Mouse (Mus musculus) adrenal gland (tissue): Measurements from ENCODE around the gene Spsb2.
"Not testable (repeated sequence)": the region's sequence is repeated elsewhere in the genome, so short reads cannot be mapped to it uniquely, and the experiment has no call there.

Experiments used
- intact Hi-C: fragments of 180-260 bp; cut with DNase I; formaldehyde crosslinking; loops from one replicate; pipeline ENCODE4 v1.15.1; 2025

Spsb2 gene

DNA sequence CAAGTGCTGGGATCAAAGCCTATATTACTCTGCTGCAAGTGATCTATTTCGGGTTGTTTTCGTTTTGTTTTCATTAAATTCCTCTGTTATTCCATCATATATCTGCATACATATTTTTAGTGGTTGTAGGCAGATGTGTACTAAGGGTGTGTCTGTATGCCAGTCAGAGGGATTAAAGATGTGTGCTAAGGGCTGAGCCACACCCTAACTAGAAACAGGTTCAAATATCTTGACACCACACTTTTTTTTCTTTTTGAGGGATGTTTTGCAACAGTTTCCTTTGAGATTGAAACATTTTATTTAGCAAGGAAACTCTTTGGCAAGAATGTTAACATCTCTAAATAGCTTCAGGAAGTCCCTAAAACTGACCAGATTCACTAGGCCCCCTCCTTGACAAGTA is 12.3 kb upstream of the Spsb2 start:
- intact Hi-C loops, result no loop called here

- intact Hi-C loops, result not testable (repeated sequence)
These were observed 6.1 kb upstream of the Spsb2 start for GRCm38 (mm10) chr6:124802400-124802799.

GRCm38 (mm10) chr6:124803061-124803460 is 5.4 kb upstream of the Spsb2 start:
- intact Hi-C loops, result no loop called here

- intact Hi-C loops, result not testable (repeated sequence)
These were observed 4.8 kb upstream of the Spsb2 start for GRCm38 (mm10) chr6:124803691-124804090.

- intact Hi-C loops, result no loop called here
These were observed 4.1 kb upstream of the Spsb2 start for GRCm38 (mm10) chr6:124804341-124804740.

DNA sequence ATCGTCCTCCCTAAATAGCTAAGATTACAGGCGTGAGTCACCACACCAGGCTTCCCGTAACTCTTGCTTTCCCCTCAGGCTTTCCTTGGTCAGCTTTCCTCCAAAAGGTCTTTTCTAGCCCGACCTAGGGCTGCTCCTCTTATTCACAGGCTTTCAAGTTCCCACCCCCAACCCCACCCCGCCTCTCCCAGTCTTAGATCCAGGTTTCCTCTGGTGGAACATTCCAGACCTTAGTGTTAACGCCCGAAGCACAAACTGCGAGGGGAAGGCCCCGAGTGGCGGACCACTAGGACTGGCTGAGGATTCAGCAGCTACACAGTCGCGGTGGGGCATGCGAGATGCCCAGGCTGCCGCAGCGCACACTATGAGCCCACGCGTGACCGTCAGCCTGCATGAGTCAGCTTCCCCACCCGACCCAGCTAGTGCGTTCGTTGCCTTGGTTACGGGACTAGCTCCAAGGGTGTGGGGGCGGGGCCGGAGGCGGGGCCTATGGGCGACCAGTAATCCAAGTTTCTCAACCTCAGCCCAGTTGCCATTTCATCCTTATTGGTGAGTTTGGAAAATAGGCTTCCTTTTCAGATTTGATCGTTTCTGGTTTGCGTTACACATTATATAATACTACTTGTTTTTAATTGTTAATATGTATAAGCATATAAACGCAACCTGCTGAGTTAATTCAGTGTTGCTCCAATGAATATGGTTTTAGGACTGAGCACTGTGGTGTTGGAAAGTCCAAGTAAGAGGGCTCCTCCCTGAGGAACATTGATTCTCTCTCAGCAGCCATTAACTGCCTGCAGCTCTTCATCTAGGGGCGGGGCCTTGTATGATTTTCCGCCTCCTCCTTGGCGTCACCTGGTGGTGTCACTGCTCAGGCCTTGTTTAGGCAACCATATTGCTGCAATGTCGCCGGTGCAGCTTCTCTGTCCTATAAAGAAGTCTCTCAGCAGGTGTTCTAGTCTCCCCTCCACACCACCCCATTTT is 2.8 kb upstream of the Spsb2 start:
- intact Hi-C loops, result no loop called here

GRCm38 (mm10) chr6:124806446-124807140 is 1.9 kb upstream of the Spsb2 start:
- intact Hi-C loops, result no loop called here

- intact Hi-C loops, result no loop called here
These were observed 1.1 kb upstream of the Spsb2 start for GRCm38 (mm10) chr6:124807366-124807765.

DNA sequence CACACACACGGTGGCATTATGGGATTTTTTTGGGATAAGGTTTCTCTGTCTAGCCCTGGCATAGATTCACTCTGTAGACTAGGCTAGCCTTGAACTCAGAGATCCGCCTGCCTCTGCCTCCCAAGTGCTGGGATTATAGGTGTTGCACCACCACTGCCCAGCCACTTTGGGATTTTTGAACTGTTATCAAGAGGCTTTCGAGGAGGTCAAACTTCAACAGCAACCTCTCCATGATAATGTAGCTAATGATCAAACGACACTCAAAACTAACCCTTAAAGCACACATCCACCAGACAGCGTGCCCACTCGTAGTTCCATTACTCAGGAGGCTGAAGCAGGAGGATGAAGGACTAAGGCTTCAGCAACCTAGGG is 489 bp upstream of the Spsb2 start:
- intact Hi-C loops, result no loop called here

DNA sequence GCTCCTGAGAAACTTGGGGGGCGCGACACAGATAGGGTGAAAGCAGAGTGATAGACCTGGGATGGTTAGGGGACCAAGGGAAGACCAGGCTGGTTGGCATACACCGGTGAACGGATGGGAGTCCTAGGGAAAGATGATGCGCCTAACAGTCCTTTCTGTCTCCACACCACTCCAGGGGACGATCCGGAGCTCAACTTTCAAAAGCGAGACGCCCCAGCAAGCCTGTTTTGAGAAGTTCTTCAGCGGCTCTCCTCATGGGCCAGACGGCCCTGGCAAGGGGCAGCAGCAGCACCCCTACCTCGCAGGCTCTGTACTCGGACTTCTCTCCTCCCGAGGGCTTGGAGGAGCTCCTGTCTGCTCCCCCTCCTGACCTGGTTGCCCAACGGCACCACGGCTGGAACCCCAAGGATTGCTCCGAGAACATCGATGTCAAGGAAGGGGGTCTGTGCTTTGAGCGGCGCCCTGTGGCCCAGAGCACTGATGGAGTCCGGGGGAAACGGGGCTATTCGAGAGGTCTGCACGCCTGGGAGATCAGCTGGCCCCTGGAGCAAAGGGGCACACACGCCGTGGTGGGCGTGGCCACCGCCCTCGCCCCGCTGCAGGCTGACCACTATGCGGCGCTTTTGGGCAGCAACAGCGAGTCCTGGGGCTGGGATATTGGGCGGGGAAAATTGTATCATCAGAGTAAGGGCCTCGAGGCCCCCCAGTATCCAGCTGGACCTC is 752 bp downstream of the Spsb2 start:
- intact Hi-C loops, result no loop called here

DNA sequence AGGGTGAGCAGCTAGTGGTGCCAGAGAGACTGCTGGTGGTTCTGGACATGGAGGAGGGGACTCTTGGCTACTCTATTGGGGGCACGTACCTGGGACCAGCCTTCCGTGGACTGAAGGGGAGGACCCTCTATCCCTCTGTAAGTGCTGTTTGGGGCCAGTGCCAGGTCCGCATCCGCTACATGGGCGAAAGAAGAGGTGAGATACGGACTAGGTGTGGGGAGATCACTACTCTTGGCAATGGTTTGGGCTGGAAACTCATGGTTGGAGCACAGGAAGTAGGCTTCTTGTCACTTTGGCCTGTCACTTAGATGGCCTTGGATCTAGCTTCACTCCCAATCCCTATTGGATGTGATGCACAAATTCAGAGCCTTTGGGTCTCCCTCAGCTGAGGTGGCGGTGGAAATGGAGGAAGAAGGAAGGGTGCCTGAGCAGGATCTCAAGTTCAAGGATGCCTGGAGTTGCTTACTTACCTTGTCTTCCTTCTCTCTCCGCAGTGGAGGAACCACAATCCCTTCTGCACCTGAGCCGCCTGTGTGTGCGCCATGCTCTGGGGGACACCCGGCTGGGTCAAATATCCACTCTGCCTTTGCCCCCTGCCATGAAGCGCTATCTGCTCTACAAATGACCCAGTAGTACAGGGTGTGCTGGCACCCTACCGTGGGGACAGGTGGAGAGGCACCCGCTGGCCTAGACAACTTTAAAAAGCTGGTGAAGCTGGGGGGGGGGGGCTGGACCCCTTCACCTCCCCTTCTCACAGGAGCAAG is 1.5 kb downstream of the Spsb2 start:
- intact Hi-C loops, result no loop called here

DNA sequence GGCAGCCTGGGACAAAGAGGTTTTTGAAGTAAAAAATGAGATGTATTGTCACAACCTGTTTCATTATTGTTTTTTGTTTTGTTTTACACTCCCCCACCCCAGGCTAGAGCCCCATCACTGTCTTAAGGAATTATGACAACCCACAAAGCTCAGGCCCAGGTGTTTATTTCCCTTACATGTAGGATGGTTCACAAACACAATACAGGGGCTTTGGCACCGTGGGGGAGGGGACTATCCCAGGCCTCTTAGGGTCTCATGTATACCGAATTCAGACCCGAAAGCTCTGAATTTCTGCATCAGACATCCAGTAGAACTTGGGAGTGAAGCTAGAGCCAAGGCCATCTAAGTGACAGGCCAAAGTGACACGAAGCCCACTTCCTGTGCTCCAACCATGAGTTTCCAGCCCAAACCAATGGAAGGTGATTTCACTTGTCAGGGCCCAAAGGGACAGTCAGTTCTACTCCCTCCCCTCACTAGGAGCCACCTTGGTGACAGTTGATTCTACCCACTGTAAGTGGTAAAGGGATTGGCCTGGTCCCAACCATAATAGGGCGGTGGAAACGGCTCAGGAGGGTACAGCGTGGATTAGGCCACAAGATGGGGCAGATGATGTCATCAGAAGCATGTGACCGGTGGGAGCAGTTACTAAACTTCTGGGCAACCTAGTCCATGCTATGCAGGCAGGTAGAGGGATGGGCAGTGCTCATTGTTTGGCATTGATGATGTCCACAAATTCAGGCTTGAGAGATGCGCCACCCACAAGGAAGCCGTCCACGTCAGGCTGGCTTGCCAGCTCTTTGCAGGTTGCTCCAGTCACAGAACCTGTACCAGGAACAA is 2.3 kb downstream of the Spsb2 start:
- intact Hi-C loops, result not testable (repeated sequence)

GRCm38 (mm10) chr6:124811403-124811665 is 2.9 kb downstream of the Spsb2 start:
- intact Hi-C loops, result no loop called here

DNA sequence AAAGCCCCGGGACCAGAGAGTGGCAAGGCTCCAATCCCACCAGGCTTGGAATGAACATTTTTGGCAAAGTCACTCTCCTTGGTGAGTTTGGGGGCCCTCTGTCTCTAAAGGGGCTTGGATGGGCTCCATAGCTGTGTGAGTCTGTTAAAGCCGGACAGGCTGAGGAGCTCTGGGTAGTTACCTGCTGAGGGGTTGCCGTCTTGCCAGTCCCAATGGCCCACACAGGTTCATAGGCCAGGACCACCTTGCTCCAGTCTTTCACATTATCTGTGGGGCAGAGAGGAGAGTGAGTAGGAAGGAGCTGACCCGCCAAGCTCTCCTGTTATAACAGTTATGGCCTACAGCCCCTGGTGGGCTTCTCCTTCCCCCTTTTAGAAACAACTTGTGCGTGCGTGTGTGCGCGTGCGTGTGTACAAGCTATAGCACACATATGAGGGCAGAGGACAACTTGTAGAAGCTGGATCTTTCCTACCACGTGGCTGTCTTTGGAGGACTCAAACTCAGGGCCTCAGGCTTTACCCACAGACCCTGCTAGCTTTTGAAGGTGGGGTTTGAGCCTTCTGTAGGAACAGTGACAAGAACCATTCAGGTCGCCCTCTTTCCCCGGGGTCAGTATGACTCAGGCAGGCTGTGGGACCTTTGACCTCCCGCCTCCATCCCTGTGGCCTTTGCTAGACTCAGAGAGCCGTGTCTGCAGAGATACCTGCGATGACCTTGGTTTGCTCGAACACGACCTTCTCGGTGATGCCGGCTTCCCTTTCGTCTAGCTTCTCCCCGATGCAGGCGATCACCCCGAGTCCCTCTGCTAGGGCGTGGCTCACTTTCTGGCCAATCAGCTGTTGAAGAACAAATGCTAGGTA is 3.5 kb downstream of the Spsb2 start:
- intact Hi-C loops, result no loop called here

DNA sequence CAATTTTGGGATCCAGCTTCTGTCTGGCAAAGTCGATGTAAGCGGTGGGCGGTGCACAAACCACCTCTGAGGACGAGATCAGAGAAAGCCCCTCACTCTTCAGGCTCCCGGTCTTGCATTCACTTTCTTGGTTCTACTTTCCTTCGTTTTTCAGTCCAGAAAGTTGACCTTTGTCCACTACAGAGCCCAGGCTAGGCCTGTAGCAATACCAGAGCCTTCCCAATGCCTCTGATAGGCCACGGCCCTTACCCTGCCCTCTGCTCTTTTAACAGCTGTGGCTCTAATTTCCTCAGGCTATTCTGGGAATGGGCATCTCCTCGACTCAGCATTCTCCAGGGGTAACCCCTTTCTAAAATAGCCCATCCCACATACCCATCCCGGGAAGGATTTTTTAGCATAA is 4.4 kb downstream of the Spsb2 start:
- intact Hi-C loops, result no loop called here

GRCm38 (mm10) chr6:124813496-124813895 is 5.0 kb downstream of the Spsb2 start:
- intact Hi-C loops, result no loop called here

- intact Hi-C loops, result no loop called here
These were observed 5.5 kb downstream of the Spsb2 start, which contains the start of gene Tpi1 for GRCm38 (mm10) chr6:124813933-124814332. Tpi1 (minus strand) TSS chr6:124814296.

- intact Hi-C loops, result no loop called here
These were observed 6.0 kb downstream of the Spsb2 start for GRCm38 (mm10) chr6:124814448-124814847.
